Mouse (Mus musculus) CD8-positive naive resting alpha-beta T cell, adult 2 months (primary cell): ENCODE results near the gene Olfr600.
"Not testable (repeated sequence)": the region's sequence is repeated elsewhere in the genome, so short reads cannot be mapped to it uniquely, and the experiment has no call there.

Experiments used
- DNase-seq, 2 experiments: peaks; one replicate each; pipeline ENCODE4 v3.0.0; 2022; ENCODE audit warnings: low read depth in 2 of 2, low spot score in 2 of 2

Gene Olfr600

GRCm38 (mm10) chr7:103349569-103349968 is at the start of gene Olfr600:
TSS of gene Olfr600 (minus strand) at chr7:103349669.
- no peak for DNase-seq

- no peak for DNase-seq
Observed at GRCm38 (mm10) chr7:103398981-103399380, 49.5 kb upstream of the Olfr600 start.

- DNase-seq: no peak
Observed at GRCm38 (mm10) chr7:103397758-103398157, 48.3 kb upstream of the Olfr600 start.

GRCm38 (mm10) chr7:103386077-103386476 is 36.6 kb upstream of the Olfr600 start, which contains the start of gene Olfr603:
TSS of gene Olfr603 (minus strand) at chr7:103386177.
- no peak for DNase-seq

- DNase-seq: no peak
Observed at GRCm38 (mm10) chr7:103362555-103362954, 13.1 kb upstream of the Olfr600 start, which contains the start of gene Olfr601. TSS of gene Olfr601 (minus strand) at chr7:103362655.

- no peak for DNase-seq
Observed at GRCm38 (mm10) chr7:103335617-103336016, 13.9 kb downstream of the Olfr600 start, which contains the start of gene Olfr599. TSS of gene Olfr599 (plus strand) at chr7:103335917.

GRCm38 (mm10) chr7:103323268-103323667 is 26.2 kb downstream of the Olfr600 start, which contains the start of gene Olfr598:
TSS of gene Olfr598 (plus strand) at chr7:103323568.
- DNase-seq: no peak

- DNase-seq: not testable (repeated sequence)
Observed at GRCm38 (mm10) chr7:103316015-103316414, 33.5 kb downstream of the Olfr600 start, which contains the start of gene Olfr597. TSS of gene Olfr597 (plus strand) at chr7:103316315.

GRCm38 (mm10) chr7:103305348-103305747 is 44.1 kb downstream of the Olfr600 start, which contains the start of gene Olfr596:
TSS of gene Olfr596 (plus strand) at chr7:103305648.
- DNase-seq: not testable (repeated sequence)
